Mouse (Mus musculus) liver, embryonic 14.5 days (tissue): ENCODE data around the gene Rims1.

Experiments used
- CTCF ChIP-seq: IDR thresholded peaks from 2 replicates; pipeline ENCODE4 v1.5.1; 2016; ENCODE audit warnings: antibody characterized with exemption, low read depth, control low read depth
- EP300 ChIP-seq: IDR thresholded peaks from 2 replicates; pipeline ENCODE4 v1.6.1; 2016; ENCODE audit warnings: antibody characterized with exemption, low read depth

DNA sequence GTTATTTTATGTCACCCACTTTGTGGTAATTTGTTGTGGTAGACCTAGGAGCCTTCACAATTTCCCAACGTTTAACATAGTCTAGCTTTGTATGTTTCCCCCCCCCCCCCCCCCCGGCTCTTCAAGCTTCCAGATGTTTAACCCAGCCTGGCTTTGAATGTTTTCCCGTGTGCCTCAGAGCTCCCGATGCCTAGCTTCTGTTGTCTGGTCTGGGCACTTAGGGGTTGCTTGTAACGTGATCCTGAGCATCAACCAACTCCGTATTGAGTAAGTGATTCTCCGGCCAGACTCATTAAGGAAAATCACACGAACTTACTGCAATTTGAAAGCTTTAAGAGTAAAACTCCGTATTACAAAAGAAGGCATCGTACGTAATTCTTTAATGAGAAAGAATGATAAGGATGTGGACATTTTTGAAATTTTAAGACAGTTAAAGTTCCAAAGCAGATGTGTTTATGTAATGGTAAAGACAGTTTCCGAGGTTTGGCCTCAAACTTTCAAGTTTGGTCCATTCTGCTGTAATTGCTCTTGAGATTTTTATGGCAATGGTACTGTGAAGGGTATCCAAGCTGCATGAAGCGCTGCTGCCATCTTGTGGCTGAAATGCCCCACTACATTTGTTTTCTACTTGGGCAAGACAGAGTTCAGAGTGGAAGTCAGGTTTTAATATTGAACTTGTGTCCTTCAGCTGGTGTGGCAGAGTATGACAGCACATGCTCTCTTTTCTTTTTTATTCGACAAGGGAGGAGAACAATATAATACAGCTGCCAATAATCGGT lies 537.0 kb downstream of the Rims1 start:
- TF ChIP-seq CTCF (peak; percentile 79), EP300 (no peak)
